Mouse (Mus musculus) mouse embryonic stem cell (cell line): ENCODE results near the gene Dnajc25.

Experiments
- in situ Hi-C, 2 experiments: fragments of 300-500 bp; cut with MboI; formaldehyde crosslinking; loops; 1 replicate in 1 of 2; 3 replicates in 1 of 2; pipeline ENCODE4 v1.14.3; 2019 to 2020; ENCODE audit warnings: low sequenced_read_pairs in 2 of 2, low pct_unique_long_range_greater_than_20kb in 1 of 2, mixed read lengths in 1 of 2; ENCODE audit not compliant: unreplicated experiment in 1 of 2

Gene Dnajc25

DNA sequence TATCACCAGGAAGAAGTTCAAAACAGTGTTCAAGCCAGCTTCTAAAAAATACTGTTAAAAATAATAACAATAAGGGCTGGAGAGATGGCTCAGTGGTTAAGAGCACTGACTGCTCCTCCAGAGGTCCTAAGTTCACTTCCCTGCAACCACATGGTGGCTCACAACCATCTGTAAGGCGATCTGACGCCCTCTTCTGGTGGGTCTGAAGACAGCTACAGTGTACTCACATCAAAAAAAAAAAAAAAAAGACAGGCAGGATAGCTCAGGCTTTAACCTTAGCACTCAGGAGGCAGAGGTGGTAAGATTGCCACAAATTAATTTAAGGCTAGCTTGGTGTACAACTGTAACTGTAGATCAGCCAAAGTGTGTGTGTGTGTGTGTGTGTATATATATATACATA, 5.8 kb downstream of the Dnajc25 start:
- in situ Hi-C loops: no loop called here

DNA sequence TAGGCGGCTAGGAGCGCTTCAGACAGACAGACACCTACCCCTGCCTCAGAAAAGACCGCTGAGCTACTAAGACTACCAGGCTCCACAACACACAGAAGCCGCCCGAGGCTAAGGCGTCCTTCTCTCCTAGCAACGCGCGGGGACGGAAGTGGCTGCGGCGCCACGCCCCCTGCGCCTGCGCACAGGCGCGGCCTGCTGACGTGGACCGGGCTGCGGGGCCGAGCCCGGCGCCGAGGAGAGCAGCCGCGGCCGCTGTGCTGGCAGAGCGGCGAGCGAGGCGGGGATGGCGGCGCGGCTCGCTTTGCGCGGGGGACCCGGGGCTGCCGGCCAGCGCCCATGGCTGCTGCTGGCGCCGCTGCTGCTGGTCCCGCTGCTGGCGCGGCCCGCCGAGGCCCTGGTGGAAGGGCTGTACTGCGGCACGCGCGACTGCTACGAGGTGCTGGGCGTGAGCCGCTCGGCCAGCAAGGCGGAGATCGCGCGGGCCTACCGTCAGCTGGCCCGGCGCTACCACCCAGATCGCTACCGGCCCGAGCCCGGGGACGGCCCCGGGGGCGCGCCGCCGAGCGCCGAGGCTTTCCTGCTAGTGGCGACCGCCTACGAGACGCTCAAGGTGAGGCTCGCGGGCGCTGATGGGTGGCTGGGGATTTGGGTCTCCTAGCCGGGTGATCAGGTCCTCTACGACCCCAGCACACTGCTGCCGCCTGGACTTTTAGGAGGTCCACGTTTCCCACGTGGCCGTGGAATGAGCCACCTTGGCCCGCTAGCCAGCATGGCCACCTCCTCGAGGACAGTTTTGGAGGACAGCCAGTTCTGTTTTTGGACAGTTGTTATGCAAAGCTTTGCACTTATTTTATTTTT, 8.3 kb downstream of the Dnajc25 start, which contains the start of gene Gm20503:
Gene Gm20503, plus strand, starts transcription at position 263 of the 858 bp plus-strand sequence.
- in situ Hi-C loops: no loop called here

DNA sequence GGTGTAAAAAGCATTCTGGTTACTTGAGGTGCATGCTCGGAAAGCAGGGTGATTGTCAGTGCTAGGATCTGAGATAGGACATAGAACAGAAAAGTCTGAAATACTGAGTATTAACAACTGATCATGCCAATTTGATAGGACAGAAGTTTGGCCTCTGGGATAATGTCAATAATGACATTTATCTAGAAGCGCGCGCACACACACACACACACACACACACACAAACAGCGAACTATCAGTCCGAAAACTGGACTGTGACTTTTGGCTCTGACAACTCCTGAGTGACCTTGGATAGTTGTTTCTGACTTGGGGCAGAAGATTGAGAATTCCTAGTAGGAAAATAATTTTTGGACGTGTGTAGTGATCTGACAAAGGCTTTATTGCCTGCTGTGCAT, 8.9 kb downstream of the Dnajc25 start:
- in situ Hi-C loops: no loop called here

DNA sequence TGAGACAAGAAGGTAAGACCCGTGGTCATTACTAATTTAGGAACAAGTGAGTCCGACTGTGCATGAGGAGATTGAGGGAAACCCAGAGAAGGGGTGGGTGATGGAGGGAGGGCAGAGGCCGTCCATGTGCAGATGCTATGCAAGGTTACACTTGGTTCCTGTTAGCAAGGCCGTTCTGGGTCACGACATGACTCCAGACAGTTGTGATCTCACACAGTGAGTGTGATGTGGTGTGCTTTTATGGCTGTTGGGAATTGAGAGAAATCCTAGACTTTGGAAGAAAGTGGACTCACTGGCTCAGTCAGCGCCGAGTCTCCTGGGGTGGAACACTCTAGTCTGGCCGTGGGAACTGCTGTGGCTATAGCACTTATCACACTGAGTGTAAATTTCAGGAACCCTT, 11.3 kb downstream of the Dnajc25 start:
- in situ Hi-C loops: no loop called here

DNA sequence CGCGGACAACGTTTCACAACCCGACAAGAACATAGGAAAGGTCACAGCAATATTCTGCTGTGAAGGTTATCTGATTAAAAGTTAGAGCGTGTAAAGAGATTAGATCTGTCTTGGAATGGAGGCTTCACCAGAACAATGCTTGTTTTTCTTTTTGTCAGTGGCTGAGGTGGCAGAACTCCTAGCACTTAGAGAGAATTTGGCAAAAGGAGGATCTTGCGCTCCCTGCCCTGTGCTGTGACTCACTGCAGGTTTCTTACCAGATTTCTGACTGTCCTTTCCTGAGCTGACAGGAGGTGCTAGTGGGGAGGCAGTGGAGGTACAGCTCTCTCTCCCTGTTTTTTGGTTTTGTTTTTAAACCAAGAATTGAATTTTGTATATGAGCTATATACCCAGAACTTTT, 12.2 kb downstream of the Dnajc25 start:
- in situ Hi-C loops: no loop called here

DNA sequence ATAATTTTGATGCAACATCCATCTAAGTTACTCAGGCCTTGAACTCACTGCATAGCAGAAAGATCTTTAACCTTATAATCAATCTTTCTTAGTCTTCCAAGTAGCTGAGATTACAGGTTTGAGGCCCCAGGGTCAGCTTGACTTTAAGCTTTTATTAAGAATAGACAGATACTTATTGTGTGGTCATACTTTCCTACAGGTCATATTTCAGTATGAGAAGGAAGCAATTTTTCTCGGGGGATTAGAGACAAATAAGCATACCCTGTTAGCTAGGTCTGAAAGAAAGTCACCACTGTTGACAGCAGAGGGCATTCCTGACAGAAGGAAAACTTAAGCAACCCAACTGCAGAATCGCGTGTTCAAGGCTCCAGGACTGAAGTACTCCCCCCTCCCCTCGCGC, 13.1 kb downstream of the Dnajc25 start:
- in situ Hi-C loops: no loop called here

DNA sequence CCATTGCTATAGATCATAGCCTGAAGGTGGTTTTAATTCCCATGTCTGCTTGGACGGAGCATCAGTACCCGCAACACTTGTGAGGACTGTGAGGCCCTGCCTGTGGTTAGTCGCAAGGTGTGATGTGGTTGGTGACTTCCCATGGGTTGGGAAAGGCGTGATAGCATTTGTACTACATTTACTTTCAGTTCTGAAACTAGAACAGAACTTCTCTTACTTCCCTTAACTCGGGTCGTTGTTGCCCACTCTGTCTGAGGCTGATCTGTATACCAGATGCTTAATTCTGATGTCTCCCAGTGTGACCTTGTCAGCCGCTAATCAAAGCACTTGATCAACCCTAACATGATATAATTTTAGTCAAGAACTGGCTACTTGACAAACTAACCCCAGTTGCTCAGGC, 14.3 kb downstream of the Dnajc25 start:
- in situ Hi-C loops: no loop called here

DNA sequence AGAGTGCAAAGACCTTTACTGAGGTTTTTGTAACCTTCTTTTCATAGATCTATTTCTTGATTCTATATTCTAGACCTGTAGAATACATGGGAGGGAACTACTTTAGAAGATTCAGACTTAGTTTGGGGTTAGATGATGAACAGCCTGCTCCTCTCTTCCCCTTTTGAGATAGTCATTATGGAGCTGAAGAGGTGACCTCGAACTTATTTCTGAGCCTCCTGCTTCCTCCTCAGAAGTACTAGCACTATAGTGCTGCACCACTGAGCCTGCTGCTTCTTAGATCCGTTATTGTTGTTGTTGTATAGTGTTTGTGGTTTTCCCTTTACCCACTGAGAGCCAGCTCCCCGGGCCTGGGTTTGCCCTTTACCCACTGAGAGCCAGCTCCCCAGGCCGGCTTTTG, 14.8 kb downstream of the Dnajc25 start:
- in situ Hi-C loops: no loop called here

DNA sequence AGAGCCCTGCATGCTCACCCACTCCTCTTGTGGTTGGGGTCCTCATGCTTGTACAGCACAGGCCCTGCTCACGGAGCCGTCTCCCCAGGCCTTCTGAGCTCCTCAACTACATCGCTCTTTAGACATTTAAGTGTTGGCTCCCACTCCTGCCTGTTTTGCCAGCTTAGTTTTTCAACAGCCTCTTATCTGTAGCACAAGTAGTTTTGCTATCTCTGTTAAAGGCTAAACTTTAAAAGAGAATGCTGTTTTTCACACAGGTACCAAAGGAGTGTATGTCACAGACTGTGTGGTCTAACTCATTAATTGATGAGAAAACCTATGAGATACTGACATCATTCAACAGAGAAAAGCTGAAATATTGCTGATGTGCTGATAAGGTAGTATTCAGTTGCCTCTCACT, 16.6 kb downstream of the Dnajc25 start:
- in situ Hi-C loops: no loop called here

DNA sequence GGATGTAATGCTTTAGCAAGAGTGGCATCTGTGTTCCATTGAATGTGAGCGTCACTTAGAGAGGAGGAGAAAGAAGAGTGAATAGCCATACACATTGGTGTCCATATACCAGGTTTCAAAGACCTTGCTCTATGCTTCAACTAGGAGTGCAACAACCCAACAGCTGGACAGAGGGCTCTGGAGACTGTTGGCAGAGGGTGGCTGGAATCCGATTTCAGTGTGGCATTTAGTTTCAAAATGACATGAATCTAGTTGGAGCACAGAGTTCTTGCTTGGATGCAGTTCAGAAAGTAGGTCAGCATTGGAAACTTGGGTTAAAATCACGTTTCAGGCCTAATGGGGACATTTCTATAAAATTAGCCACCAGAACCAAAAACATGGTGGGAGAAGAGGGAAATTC, 20.3 kb downstream of the Dnajc25 start:
- in situ Hi-C loops: no loop called here

DNA sequence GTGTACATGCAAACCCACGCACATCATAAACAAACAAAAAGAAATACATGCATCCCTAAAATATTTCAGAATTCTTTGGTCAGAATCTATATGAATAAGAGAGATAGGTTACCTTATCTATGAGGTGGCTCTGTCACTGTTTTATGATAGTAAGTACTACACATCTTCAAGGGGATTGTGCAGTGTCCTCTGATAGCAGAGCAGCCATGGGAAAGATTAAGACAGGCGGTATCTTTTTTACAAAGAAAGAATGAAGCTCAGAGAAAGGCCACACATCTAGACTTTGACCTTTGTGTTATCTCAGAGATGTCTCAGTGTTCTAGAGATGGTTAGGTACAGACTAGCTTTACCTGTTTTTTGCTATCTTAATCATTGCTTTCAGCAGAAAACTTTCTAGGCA, 22.1 kb downstream of the Dnajc25 start:
- in situ Hi-C loops: no loop called here

DNA sequence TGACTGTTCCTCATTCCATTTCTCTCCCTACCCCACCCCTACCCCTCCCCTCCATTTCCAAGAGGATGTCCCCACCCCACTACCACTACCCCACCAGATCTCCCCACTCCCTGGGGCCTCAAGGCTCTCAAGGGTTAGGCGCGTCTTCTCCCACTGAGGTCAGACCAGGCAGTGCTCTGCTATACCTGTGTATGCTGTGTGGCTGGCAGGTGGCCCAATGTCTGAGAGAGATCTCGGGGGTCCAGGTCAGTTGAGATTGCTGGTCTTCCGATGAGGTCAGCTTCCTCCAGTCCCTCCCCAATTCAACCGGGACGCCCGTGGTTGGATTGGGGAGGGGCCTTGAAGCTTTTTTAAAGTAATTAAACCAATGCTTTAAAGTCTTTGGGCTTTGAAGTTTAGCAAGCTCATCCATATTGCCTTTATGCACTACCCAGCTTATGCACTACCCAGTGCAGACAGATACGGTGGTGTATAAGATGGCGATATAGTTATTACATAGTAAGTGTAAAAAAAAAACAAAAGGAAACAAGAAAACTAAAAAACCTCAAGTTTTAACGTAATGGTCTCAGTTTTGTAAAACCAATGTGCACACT, 39.6 kb downstream of the Dnajc25 start:
- in situ Hi-C loops: no loop called here

DNA sequence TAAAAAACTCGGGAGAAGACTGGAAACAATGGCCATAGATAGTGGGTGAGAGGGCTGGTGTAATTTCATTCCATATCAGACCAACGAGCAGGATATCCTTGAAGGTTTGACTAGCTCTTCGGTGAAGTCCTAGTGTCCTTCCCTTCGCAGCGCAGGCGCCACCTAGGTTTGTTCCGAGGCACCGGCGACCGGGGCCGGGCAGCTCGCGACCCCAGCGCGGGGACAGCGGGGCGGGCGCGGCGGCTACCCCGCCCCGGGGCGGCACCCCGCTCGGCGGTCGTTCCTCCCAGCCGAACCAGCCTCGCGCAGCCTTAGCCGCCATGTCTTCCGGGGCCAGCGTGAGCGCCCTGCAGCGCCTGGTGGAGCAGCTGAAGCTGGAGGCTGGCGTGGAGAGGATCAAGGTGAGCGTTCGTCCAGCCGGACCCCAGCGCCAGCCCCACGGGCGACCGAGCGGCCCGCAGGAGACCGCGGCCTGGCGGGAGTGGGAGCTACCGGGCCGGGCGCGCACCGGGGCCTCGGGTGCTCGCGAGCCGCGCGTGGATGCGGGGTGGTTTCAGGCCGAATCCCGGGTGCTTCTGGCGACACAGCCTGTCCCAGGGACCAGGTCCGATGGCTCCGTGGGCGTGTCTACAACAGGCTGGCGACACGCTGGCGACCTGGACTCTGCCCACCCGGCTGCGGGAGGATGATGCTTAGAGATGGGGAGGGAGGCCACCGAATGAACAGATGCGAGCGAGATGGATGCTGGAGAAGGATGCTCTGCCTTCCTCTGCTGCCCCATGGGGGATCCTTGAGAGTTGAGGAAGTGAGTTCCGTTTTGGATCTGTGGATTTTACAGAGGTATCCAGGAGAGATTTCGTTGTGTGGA, 40.3 kb downstream of the Dnajc25 start, which contains the start of gene Gng10:
Gene Gng10, plus strand, starts transcription at position 171 of the 868 bp plus-strand sequence.
- in situ Hi-C loops: no loop called here

DNA sequence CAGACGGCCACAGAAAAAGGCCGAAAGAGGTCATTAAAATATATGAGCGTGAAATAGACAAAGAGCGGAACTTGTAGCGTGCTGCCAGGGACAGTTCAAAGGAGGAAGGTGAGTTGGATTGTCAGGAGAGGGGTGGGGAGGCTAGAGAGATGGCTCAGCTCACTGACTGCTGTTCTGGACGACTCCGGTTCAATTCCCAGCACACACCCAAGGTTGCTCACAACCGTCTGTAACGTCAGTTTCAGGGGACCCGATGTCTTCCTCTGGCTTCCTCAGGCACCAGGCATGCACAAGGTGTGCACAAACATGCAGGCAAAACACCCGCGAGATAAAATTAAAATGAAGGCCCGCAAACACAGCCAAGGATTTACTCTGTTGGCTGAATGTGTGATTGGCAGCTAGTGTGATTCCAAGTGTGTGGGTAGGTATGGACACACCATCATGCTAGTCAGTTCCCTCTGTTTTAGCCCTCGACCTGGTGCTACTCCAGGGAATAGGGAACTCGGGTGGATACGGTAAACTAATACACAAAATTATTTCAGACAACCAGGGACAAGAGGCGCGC, 41.0 kb downstream of the Dnajc25 start:
- in situ Hi-C loops: no loop called here

DNA sequence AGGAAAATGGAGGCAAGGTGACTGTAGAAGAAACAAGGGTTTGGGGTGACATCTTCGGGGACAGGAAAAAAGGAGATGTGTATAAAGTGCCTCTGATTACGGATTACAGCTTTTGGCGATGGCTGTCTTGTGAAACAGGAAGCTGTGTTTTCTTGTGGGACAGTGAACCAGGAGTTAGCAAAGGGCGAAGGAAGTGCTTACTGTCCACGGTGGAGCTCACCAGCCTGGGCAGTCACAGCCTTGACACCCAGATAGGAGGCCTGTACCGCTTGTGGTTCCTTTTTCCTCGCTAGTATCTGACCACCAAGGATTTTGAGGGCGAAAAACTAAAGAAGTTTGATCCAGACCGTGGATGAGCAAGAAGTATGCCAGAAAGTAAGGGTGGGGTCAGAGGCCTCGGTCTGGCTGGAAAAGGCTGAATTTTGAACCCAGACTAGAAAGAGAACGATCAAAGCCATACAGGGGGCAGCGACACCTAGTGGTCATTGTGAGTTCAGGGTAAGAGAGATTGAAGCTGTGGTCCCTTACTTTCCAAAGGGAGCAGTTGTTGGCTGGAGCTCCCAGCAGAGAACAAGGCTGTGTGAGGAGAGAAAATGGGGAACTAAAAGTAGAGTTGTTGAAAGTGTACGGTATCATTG, 41.7 kb downstream of the Dnajc25 start:
- in situ Hi-C loops: no loop called here

DNA sequence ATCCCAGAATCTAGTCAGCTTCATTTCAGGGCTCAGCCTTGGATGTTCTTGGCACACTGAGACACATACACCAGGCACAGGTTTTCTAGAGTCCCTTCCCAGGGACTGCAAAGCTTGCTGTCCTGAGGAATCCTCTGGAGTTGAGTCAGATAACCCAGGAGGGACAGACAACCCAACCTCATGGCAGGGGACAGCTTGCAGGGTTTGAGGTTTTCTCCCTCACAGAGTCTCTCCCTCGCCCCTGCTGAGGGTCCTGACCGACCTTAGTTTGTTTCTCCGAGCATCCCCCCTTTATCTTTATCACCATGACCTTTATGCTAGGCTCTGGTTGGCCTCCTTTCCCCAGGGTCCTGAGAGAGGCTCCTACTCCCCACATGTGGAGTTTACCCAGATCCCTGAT, 42.7 kb downstream of the Dnajc25 start:
- in situ Hi-C loops: no loop called here

DNA sequence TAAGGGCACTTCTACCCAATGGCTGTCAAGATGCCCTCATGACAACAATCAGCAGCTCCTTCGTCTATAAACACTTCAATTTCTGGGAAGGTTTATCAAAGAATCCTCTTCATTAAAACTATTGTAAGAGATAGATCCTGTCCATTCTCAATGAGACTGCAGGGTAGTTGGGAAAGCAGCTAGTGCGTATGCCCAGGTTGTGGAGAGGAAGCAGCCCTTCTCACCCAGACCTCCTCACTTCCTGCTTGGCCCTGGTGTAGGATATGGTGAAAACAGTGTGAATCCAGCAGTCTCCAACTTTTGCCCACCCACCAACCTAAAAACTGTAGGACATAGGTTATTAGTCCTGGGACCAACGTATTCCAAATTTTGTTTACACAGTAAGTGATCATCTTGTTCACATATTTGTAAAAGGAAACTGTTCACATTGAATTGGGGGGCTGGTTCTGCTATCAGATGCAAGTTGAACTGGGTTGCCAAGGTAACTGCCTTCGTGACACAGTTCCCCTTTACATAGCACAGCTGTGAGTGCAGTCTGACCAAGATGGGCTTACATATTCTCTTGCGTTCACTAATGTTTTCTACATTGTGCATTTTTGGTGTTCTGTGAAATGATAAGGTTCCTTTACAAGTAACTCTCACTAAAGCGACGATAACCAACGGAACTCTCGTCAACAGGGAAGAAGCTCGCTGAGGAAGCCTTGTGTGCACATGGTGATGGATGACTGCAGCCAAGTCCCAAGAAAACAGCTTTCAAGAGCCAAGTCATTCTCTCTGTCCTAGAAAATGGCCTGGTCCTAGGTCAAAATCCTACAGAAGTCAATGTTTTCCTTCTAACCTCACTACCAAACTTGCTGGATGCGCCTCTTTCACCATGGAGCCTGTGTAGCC, 45.8 kb downstream of the Dnajc25 start:
- in situ Hi-C loops: no loop called here

DNA sequence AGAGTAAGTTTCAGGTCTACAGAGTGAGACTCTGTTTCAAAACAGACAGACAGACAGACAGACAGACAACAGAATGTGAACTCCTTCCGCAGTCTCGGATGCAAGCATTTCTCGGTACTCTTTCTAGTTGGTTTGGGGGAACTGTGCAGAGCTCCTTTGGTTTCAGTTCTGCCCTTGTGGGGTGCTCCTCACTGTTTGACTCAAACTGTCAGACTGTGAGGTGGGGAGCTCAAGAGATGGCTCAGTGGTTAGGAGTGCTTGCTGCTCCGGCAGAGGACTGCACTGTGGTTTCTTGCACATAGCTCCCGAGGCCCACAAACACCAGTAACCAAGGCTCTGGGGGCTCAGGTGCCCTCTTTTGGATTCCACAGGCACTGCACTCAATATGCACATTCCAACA, 48.2 kb downstream of the Dnajc25 start:
- in situ Hi-C loops: no loop called here
